ENCODE assay signal across 9 mouse cellular contexts in the genomic region with DNA sequence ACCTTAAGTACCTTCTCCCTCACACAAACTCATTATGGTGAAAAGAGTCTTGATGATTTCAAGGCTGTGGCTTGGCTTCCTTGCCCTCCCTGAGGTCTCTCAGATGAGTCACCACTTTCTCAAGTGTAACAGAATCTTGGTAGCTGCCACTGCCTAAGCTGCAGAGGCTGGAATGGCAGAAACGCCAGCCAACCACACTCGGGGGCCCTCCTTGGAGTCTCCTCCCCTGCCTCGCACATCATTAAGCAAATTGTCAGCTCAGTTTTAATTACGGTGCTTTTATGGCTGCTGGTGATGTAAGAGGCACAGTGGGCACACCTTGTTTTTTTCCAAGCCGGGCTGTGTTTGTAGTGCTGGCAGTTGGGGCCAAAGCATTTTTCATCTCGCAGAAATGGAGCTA.
A peak's percentile ranks its signal among the peaks of the same experiment; 100 is the strongest.
DNase-seq lines count a peak whose midpoint lies in the region; ATAC-seq lines count a peak whose summit lies in the region.
"Had no signal": no experiment of that assay in that cellular context is flagged by ENCODE, and none has a peak within 500 bp of the region (broad histone marks: within the 10 kb centered on the region; RNA-seq: fewer than 3 reads in every experiment).

No protein-coding gene starts in this region.

- H3K9me3 ChIP-seq in hindbrain, embryonic 13.5 days: no peaks in the 10 kb centered on the region
- H3K9me3 ChIP-seq in hindbrain, embryonic 10.5 days: no peaks in the 10 kb centered on the region
- H3K9me3 ChIP-seq: limb, embryonic 13.5 days had no signal

- no peak overlapping the region for H3K27ac ChIP-seq in hindbrain, embryonic 13.5 days
- H3K27ac ChIP-seq in hindbrain, embryonic 10.5 days: no peak overlapping the region
- H3K27ac ChIP-seq: limb, embryonic 13.5 days had no signal

- no peaks in the 10 kb centered on the region for H3K4me1 ChIP-seq in hindbrain, embryonic 13.5 days (replicated peaks)
- no peaks in the 10 kb centered on the region for H3K4me1 ChIP-seq in hindbrain, embryonic 10.5 days (replicated peaks)
- H3K4me1 ChIP-seq: limb, embryonic 13.5 days had no signal

- ATAC-seq in hindbrain, embryonic 13.5 days (ENCODE audit: low FRiP score): peak; percentile 72

- no peaks in the 10 kb centered on the region for H3K27me3 ChIP-seq in hindbrain, embryonic 13.5 days
- no peaks in the 10 kb centered on the region for H3K27me3 ChIP-seq in hindbrain, embryonic 10.5 days (ENCODE audit: insufficient read depth, poor library complexity, severe bottlenecking)
- H3K27me3 ChIP-seq: limb, embryonic 13.5 days had no signal

- DNase-seq in hindbrain, embryonic 10.5 days (ENCODE audit: low spot score): no peak
- peak; percentile 35 for DNase-seq in NIH3T3 (ENCODE audit: low read depth)
- DNase-seq in kidney, adult 18-20 months: peak; percentile 29
- peak; percentile 22 for DNase-seq in lung, postnatal 25 days (ENCODE audit: low spot score)
- DNase-seq in ovary, postnatal 36 days (ENCODE audit: low spot score): no peak
- DNase-seq in heart, adult 9 months (ENCODE audit: low spot score in 2 of 2): no peak
- DNase-seq in thymus, postnatal 36 days: no peak

- H3K4me3 ChIP-seq in hindbrain, embryonic 13.5 days: no peak overlapping the region
- H3K4me3 ChIP-seq in hindbrain, embryonic 10.5 days: no peak overlapping the region
- H3K4me3 ChIP-seq: limb, embryonic 13.5 days had no signal

- no peak overlapping the region for H3K9ac ChIP-seq in hindbrain, embryonic 13.5 days
- H3K9ac ChIP-seq: limb, embryonic 13.5 days had no signal

- H3K36me3 ChIP-seq in hindbrain, embryonic 13.5 days: no peaks in the 10 kb centered on the region
- no peaks in the 10 kb centered on the region for H3K36me3 ChIP-seq in hindbrain, embryonic 10.5 days
- H3K36me3 ChIP-seq: limb, embryonic 13.5 days had no signal

- H3K4me2 ChIP-seq in hindbrain, embryonic 13.5 days: no peak overlapping the region
- H3K4me2 ChIP-seq: limb, embryonic 13.5 days had no signal

- WGBS in hindbrain, embryonic 13.5 days: 52% methylated on average over 6 of the region's 6 CpGs
- WGBS in hindbrain, embryonic 10.5 days: 81% methylated on average over 6 of the region's 6 CpGs

Comparison
In these comparisons a context has a peak if more than half of its experiments do, and no peak if none do; other contexts are left out.
1. DNase-seq: peak in NIH3T3 (single experiment), kidney, adult 18-20 months (single experiment) and lung, postnatal 25 days (single experiment); none in hindbrain, embryonic 10.5 days (single experiment), ovary, postnatal 36 days (single experiment), heart, adult 9 months (0 of 2) and thymus, postnatal 36 days (0 of 2).